In genomic region chr11:35982734-35983133, GRCm38 (mm10) we compare ENCODE assay signal across 17 mouse cellular contexts. TPM values are rescaled to one million over a fixed set of nuclear protein-coding genes. Genes with fewer than 3 reads are reported as not detected.
A peak's percentile ranks its signal among the peaks of the same experiment; 100 is the strongest.
DNase-seq lines count a peak whose midpoint lies in the region; ATAC-seq and TF ChIP-seq lines count a peak whose summit lies in the region.
"Had no signal": no experiment of that assay in that cellular context is flagged by ENCODE, and none has a peak within 500 bp of the region (broad histone marks: within the 10 kb centered on the region; RNA-seq: fewer than 3 reads in every experiment).

No protein-coding gene starts in this region.

- TF ChIP-seq CTCF in kidney, postnatal 0 days (IDR thresholded peaks at IDR 0.05; ENCODE audit: low read depth), result no peak

- no peaks in the 10 kb centered on the region for H3K4me1 ChIP-seq in kidney, postnatal 0 days (replicated peaks; ENCODE audit: insufficient read depth, low read length)
- peaks cover 34% of the 10 kb centered on the region for H3K4me1 ChIP-seq in kidney, embryonic 15.5 days

- H3K4me3 ChIP-seq in kidney, postnatal 0 days (replicated peaks; ENCODE audit: low read depth, low read length), result no peak overlapping the region
- H3K4me3 ChIP-seq in kidney, embryonic 15.5 days (replicated peaks), result no peak overlapping the region
- H3K4me3 ChIP-seq: embryonic facial prominence, embryonic 10.5 days; gastrocnemius, adult 2 months; heart, embryonic 10.5 days; hindbrain, embryonic 12.5 days; liver, embryonic 15.5 days had no signal

- H3K36me3 ChIP-seq in kidney, postnatal 0 days (ENCODE audit: insufficient read depth, low read length), result no peaks in the 10 kb centered on the region
- no peaks in the 10 kb centered on the region for H3K36me3 ChIP-seq in kidney, embryonic 15.5 days
- H3K36me3 ChIP-seq: embryonic facial prominence, embryonic 10.5 days; heart, embryonic 10.5 days; hindbrain, embryonic 12.5 days; liver, embryonic 15.5 days had no signal

- no peak overlapping the region for H3K4me2 ChIP-seq in kidney, postnatal 0 days (ENCODE audit: low read length)
- no peak overlapping the region for H3K4me2 ChIP-seq in kidney, embryonic 15.5 days
- H3K4me2 ChIP-seq: hindbrain, embryonic 12.5 days; liver, embryonic 15.5 days; midbrain, embryonic 11.5 days had no signal

- H3K9ac ChIP-seq in kidney, postnatal 0 days (ENCODE audit: low read depth, low read length), result no peak overlapping the region
- no peak overlapping the region for H3K9ac ChIP-seq in kidney, embryonic 15.5 days
- H3K9ac ChIP-seq: hindbrain, embryonic 12.5 days; liver, embryonic 15.5 days had no signal

- DNase-seq in cerebellum, postnatal 4 days (ENCODE audit: low spot score in 2 of 2), result no peak
- peak; percentile 30 for DNase-seq in kidney, postnatal 0 days (ENCODE audit: low spot score)
- DNase-seq in R1 (ENCODE audit: low read depth, low spot score) (peak; percentile 32), liver (no peak)
- DNase-seq in cerebellum, postnatal 25 days, result peak; percentile 72 to 79
- DNase-seq: gastrocnemius, adult 2 months; thymus, postnatal 14 days had no signal

- ATAC-seq in cerebellum, adult (ENCODE audit: insufficient number of reproducible peaks, low FRiP score, low TSS enrichment), result peak; percentile 49; the same call in 1 of the 2 replicates
- no peak for ATAC-seq in kidney, postnatal 0 days (replicated peaks; ENCODE audit: low FRiP score, low read depth)
- ATAC-seq in kidney, embryonic 15.5 days (replicated peaks; ENCODE audit: low FRiP score), result no peak
- ATAC-seq in megakaryocyte-erythroid progenitor cell, adult 5-6 weeks (replicated peaks; ENCODE audit: low FRiP score, low TSS enrichment, poor library complexity, severe bottlenecking), result no peak

- 69% methylated on average over 3 of the region's 3 CpGs for WGBS in kidney, postnatal 0 days
- WGBS in kidney, embryonic 15.5 days, result 78% methylated on average over 3 of the region's 3 CpGs

- H3K27me3 ChIP-seq in kidney, postnatal 0 days (ENCODE audit: insufficient read depth, low read length), result no peaks in the 10 kb centered on the region
- peaks cover 39% of the 10 kb centered on the region for H3K27me3 ChIP-seq in kidney, embryonic 15.5 days

- H3K9me3 ChIP-seq in kidney, postnatal 0 days (replicated peaks; ENCODE audit: low read length), result no peaks in the 10 kb centered on the region
- H3K9me3 ChIP-seq in kidney, embryonic 15.5 days (replicated peaks), result no peaks in the 10 kb centered on the region
- H3K9me3 ChIP-seq: embryonic facial prominence, embryonic 10.5 days; heart, embryonic 10.5 days; hindbrain, embryonic 12.5 days; liver, embryonic 15.5 days had no signal

- no peak overlapping the region for H3K27ac ChIP-seq in kidney, postnatal 0 days
- H3K27ac ChIP-seq in kidney, embryonic 15.5 days, result no peak overlapping the region
- H3K27ac ChIP-seq: embryonic facial prominence, embryonic 10.5 days; gastrocnemius, adult 2 months; heart, embryonic 10.5 days; hindbrain, embryonic 12.5 days; liver, embryonic 15.5 days; macrophage had no signal

RNA-seq across cellular contexts. Expression of gene Wwc1, which starts 2.4 kb away (rescaled TPM):
- polyA plus RNA-seq in kidney, postnatal 0 days (2015; fragmentation: Nextera tagmentation; extraction: Ambion mirVana), result 15.6 and 20.4 TPM in 2 replicates
- polyA plus RNA-seq in kidney, embryonic 15.5 days (2015; fragmentation: Nextera tagmentation; extraction: Ambion mirVana), result 6.9 and 7.1 TPM in 2 replicates
- not detected in 2 replicates for total RNA-seq in megakaryocyte-erythroid progenitor cell, adult 5-6 weeks (2014; fragmentation: Nextera tagmentation)
- total RNA-seq in megakaryocyte-erythroid progenitor cell, adult 5-6 weeks (2017), result not detected in 2 replicates
- total RNA-seq: common myeloid progenitor, adult 5-6 weeks; gastrocnemius, adult 2 months had no signal

Comparison
In these comparisons a context has a peak if more than half of its experiments do, and no peak if none do; other contexts are left out.
1. DNase-seq: peak in kidney, postnatal 0 days (single experiment), R1 (single experiment) and cerebellum, postnatal 25 days (2 of 2); none in cerebellum, postnatal 4 days (0 of 2) and liver (single experiment).